Comparison of ENCODE assay signal across 15 mouse cellular contexts in genomic region chr2:51914532-51914931, GRCm38 (mm10). TPM values are rescaled to one million over a fixed set of nuclear protein-coding genes. Genes with fewer than 3 reads are reported as not detected.
DNase-seq lines count a peak whose midpoint lies in the region; ATAC-seq and TF ChIP-seq lines count a peak whose summit lies in the region.
"Had no signal": no experiment of that assay in that cellular context is flagged by ENCODE, and none has a peak within 500 bp of the region (broad histone marks: within the 10 kb centered on the region; RNA-seq: fewer than 3 reads in every experiment).

No protein-coding gene starts in this region.

- TF ChIP-seq EP300 in liver, embryonic 14.5 days (IDR thresholded peaks at IDR 0.05; ENCODE audit: low read depth) = no peak

- 55% methylated on average over 7 of the region's 7 CpGs for WGBS in forebrain, postnatal 0 days
- WGBS in forebrain, embryonic 10.5 days = 62% methylated on average over 7 of the region's 7 CpGs
- 41% methylated on average over 7 of the region's 7 CpGs for WGBS in liver, embryonic 14.5 days (ENCODE audit: insufficient replicate concordance)
- 59% methylated on average over 7 of the region's 7 CpGs for WGBS in neural tube, embryonic 14.5 days

- no peaks in the 10 kb centered on the region for H3K36me3 ChIP-seq in forebrain, postnatal 0 days (ENCODE audit: insufficient read depth)
- H3K36me3 ChIP-seq in forebrain, embryonic 10.5 days (replicated peaks) = no peaks in the 10 kb centered on the region
- H3K36me3 ChIP-seq in liver, embryonic 14.5 days (replicated peaks; ENCODE audit: control insufficient read depth, insufficient read depth, low read depth) = no peaks in the 10 kb centered on the region
- H3K36me3 ChIP-seq in neural tube, embryonic 14.5 days (ENCODE audit: control insufficient read depth, insufficient read depth, low read length) = no peaks in the 10 kb centered on the region
- H3K36me3 ChIP-seq: embryonic facial prominence, embryonic 13.5 days; G1E had no signal

- no peak for ATAC-seq in forebrain, postnatal 0 days
- no peak for ATAC-seq in liver, embryonic 14.5 days (ENCODE audit: insufficient read depth)
- ATAC-seq in neural tube, embryonic 14.5 days (ENCODE audit: low read depth) = peak; percentile 41; the same call in 1 of the 2 replicates

- peak; percentile 18 for TF ChIP-seq CTCF in forebrain, postnatal 0 days (IDR thresholded peaks at IDR 0.05; ENCODE audit: low read depth)
- TF ChIP-seq CTCF in liver, embryonic 14.5 days (IDR thresholded peaks at IDR 0.05; ENCODE audit: low read depth) = 0 out of 2 replicates have a peak, but pooled peaks have one; percentile 6

- no peaks in the 10 kb centered on the region for H3K9me3 ChIP-seq in forebrain, postnatal 0 days (ENCODE audit: low read length)
- no peaks in the 10 kb centered on the region for H3K9me3 ChIP-seq in forebrain, embryonic 10.5 days
- H3K9me3 ChIP-seq in liver, embryonic 14.5 days (ENCODE audit: control insufficient read depth, low read length) = no peaks in the 10 kb centered on the region
- H3K9me3 ChIP-seq in neural tube, embryonic 14.5 days (ENCODE audit: control insufficient read depth, low read length) = no peaks in the 10 kb centered on the region
- H3K9me3 ChIP-seq: embryonic facial prominence, embryonic 13.5 days; G1E had no signal

- no peak overlapping the region for H3K9ac ChIP-seq in forebrain, postnatal 0 days
- no peak overlapping the region for H3K9ac ChIP-seq in liver, embryonic 14.5 days (replicated peaks)
- H3K9ac ChIP-seq in neural tube, embryonic 14.5 days (replicated peaks; ENCODE audit: low read depth, low read length) = no peak overlapping the region
- H3K9ac ChIP-seq: embryonic facial prominence, embryonic 13.5 days; liver, postnatal 0 days had no signal

- no peak overlapping the region for H3K27ac ChIP-seq in forebrain, postnatal 0 days (ENCODE audit: low read depth, low read length)
- H3K27ac ChIP-seq in forebrain, embryonic 10.5 days = no peak overlapping the region
- no peak overlapping the region for H3K27ac ChIP-seq in liver, embryonic 14.5 days
- no peak overlapping the region for H3K27ac ChIP-seq in neural tube, embryonic 14.5 days (ENCODE audit: low read depth, low read length)
- H3K27ac ChIP-seq: embryonic facial prominence, embryonic 13.5 days; layer of hippocampus, adult 2 months; macrophage had no signal

- no peak overlapping the region for H3K4me2 ChIP-seq in forebrain, postnatal 0 days (ENCODE audit: low read depth)
- H3K4me2 ChIP-seq in liver, embryonic 14.5 days (ENCODE audit: low read depth) = no peak overlapping the region
- no peak overlapping the region for H3K4me2 ChIP-seq in neural tube, embryonic 14.5 days (ENCODE audit: low read depth, low read length)
- H3K4me2 ChIP-seq: embryonic facial prominence, embryonic 13.5 days; heart, embryonic 11.5 days had no signal

- H3K27me3 ChIP-seq in forebrain, postnatal 0 days (ENCODE audit: insufficient read depth, low read length) = no peaks in the 10 kb centered on the region
- H3K27me3 ChIP-seq in forebrain, embryonic 10.5 days (ENCODE audit: poor library complexity, severe bottlenecking) = no peaks in the 10 kb centered on the region
- no peaks in the 10 kb centered on the region for H3K27me3 ChIP-seq in liver, embryonic 14.5 days (ENCODE audit: control insufficient read depth, insufficient read depth, low read length)
- no peaks in the 10 kb centered on the region for H3K27me3 ChIP-seq in neural tube, embryonic 14.5 days (ENCODE audit: control insufficient read depth, insufficient read depth, low read length)
- H3K27me3 ChIP-seq: CH12.LX; embryonic facial prominence, embryonic 13.5 days; Patski had no signal

- DNase-seq in forebrain, postnatal 0 days = no peak
- DNase-seq in forebrain, embryonic 10.5 days (ENCODE audit: extremely low spot score, low spot score) = no peak
- DNase-seq in liver, embryonic 14.5 days (ENCODE audit: low read depth in 3 of 3, low spot score in 3 of 3) = no peak
- DNase-seq in liver = no peak
- DNase-seq in neural tube, embryonic 10.5 days (ENCODE audit: extremely low spot score, low spot score) = no peak
- DNase-seq in frontal cortex, adult 2 months (ENCODE audit: extremely low spot score in 1 of 2, low spot score in 1 of 2) = no peak

- no peak overlapping the region for H3K4me3 ChIP-seq in forebrain, postnatal 0 days (ENCODE audit: low read depth, low read length)
- H3K4me3 ChIP-seq in forebrain, embryonic 10.5 days = no peak overlapping the region
- no peak overlapping the region for H3K4me3 ChIP-seq in liver, embryonic 14.5 days (ENCODE audit: insufficient read depth in 1 of 2, low read depth in 2 of 2, low read length in 2 of 2)
- H3K4me3 ChIP-seq in neural tube, embryonic 14.5 days (ENCODE audit: low read depth, low read length) = no peak overlapping the region
- H3K4me3 ChIP-seq: embryonic facial prominence, embryonic 13.5 days; layer of hippocampus, adult 2 months had no signal

- no peaks in the 10 kb centered on the region for H3K4me1 ChIP-seq in forebrain, postnatal 0 days (ENCODE audit: insufficient read depth)
- no peaks in the 10 kb centered on the region for H3K4me1 ChIP-seq in forebrain, embryonic 10.5 days
- H3K4me1 ChIP-seq in liver, embryonic 14.5 days (replicated peaks; ENCODE audit: control insufficient read depth in 2 of 2, insufficient read depth in 2 of 2, low read length in 1 of 2) = no peaks in the 10 kb centered on the region
- no peaks in the 10 kb centered on the region for H3K4me1 ChIP-seq in neural tube, embryonic 14.5 days (ENCODE audit: control insufficient read depth, insufficient read depth, low read length)

RNA-seq across cellular contexts. Expression of gene Rbm43, which starts 20.4 kb away (rescaled TPM):
- total RNA-seq in forebrain, postnatal 0 days (2014; rRNA removed) = 13.7 and 14.4 TPM in 2 replicates
- polyA plus RNA-seq in forebrain, postnatal 0 days (2015; fragmentation: Nextera tagmentation; extraction: Ambion mirVana) = 13.8 and 15.0 TPM in 2 replicates
- polyA plus RNA-seq in forebrain, embryonic 10.5 days (2016; fragmentation: Nextera tagmentation; extraction: Ambion mirVana) = 6.8 and 7.0 TPM in 2 replicates
- 8.1 and 14.1 TPM in 2 replicates for polyA plus RNA-seq in liver, embryonic 14.5 days (2012; rRNA removed)
- polyA plus RNA-seq in liver, embryonic 14.5 days (2014; fragmentation: Nextera tagmentation; extraction: Ambion mirVana) = 23.2 and 23.7 TPM in 2 replicates
- polyA plus RNA-seq in neural tube, embryonic 14.5 days (2014; fragmentation: Nextera tagmentation; extraction: Ambion mirVana) = 4.8 and 5.8 TPM in 2 replicates
- polyA plus RNA-seq in frontal cortex, adult 2 months (2012; rRNA removed) = 13.3 and 14.6 TPM in 2 replicates

RNA-seq across cellular contexts. Expression of gene Nmi, which starts 58.8 kb away (rescaled TPM):
- total RNA-seq in forebrain, postnatal 0 days (2014; rRNA removed) = 2.7 and 3.0 TPM in 2 replicates
- polyA plus RNA-seq in forebrain, postnatal 0 days (2015; fragmentation: Nextera tagmentation; extraction: Ambion mirVana) = 7.3 TPM in 2 replicates
- polyA plus RNA-seq in forebrain, embryonic 10.5 days (2016; fragmentation: Nextera tagmentation; extraction: Ambion mirVana) = 4.5 and 5.2 TPM in 2 replicates
- 2.3 and 5.1 TPM in 2 replicates for polyA plus RNA-seq in liver, embryonic 14.5 days (2012; rRNA removed)
- 10.7 and 11.0 TPM in 2 replicates for polyA plus RNA-seq in liver, embryonic 14.5 days (2014; fragmentation: Nextera tagmentation; extraction: Ambion mirVana)
- polyA plus RNA-seq in neural tube, embryonic 14.5 days (2014; fragmentation: Nextera tagmentation; extraction: Ambion mirVana) = 2.7 and 3.9 TPM in 2 replicates
- 6.1 and 8.1 TPM in 2 replicates for polyA plus RNA-seq in frontal cortex, adult 2 months (2012; rRNA removed)
